Mouse (Mus musculus): ENCODE measurements around the gene Rtp1. TPM values are rescaled to one million over a fixed set of nuclear protein-coding genes. Genes with fewer than 3 reads are reported as not detected.

Gene Rtp1
- total RNA-seq, 2 experiments from 2014 or later: not detected

GRCm38 (mm10) chr16:23456534-23456933, 27.6 kb downstream of the Rtp1 start:
- peak; percentile 65 to 69 for DNase-seq

GRCm38 (mm10) chr16:23457338-23457737, 28.4 kb downstream of the Rtp1 start:
- DNase-seq: no peak

- no peak for DNase-seq
Measured at GRCm38 (mm10) chr16:23458906-23459588, 30.1 kb downstream of the Rtp1 start.

GRCm38 (mm10) chr16:23463671-23464347, 34.9 kb downstream of the Rtp1 start:
- no peak for DNase-seq

- DNase-seq: peak; percentile 50 to 65
Measured at GRCm38 (mm10) chr16:23471551-23471950, 42.6 kb downstream of the Rtp1 start.

GRCm38 (mm10) chr16:23472046-23472445, 43.1 kb downstream of the Rtp1 start:
- DNase-seq: peak in 1 of 2 experiments; percentile 20

GRCm38 (mm10) chr16:23475651-23476050, 46.7 kb downstream of the Rtp1 start:
- no peak for DNase-seq

GRCm38 (mm10) chr16:23476598-23476997, 47.7 kb downstream of the Rtp1 start:
- DNase-seq: no peak

GRCm38 (mm10) chr16:23479872-23480603, 51.1 kb downstream of the Rtp1 start:
- DNase-seq: no peak

- no peak for DNase-seq
Measured at GRCm38 (mm10) chr16:23482218-23482617, 53.3 kb downstream of the Rtp1 start.

- DNase-seq: no peak
Measured at GRCm38 (mm10) chr16:23482846-23483245, 53.9 kb downstream of the Rtp1 start.

GRCm38 (mm10) chr16:23483292-23483691, 54.4 kb downstream of the Rtp1 start:
- no peak for DNase-seq

Other genes starting within 250 kb of the Rtp1 start
- gene St6gal1, start 204.4 kb upstream of the Rtp1 start, total RNA-seq (2021): 10 to 100 TPM; 45.5 to 49.5 TPM
- gene Rtp4, start 91.2 kb downstream of the Rtp1 start, total RNA-seq (2021): 10 to 100 TPM; 16.6 to 19.8 TPM
- gene Masp1, start 91.7 kb downstream of the Rtp1 start, total RNA-seq (2021): 100 to 1,000 TPM in 1 of 2 experiments, 10 to 100 TPM in 1; 62.4 to 152 TPM